Mouse (Mus musculus) embryonic facial prominence, embryonic 13.5 days (tissue): ENCODE data around the gene Mctp2. TPM values are rescaled to one million over a fixed set of nuclear protein-coding genes. Genes with fewer than 3 reads are reported as not detected.

Experiments used
- ATAC-seq: fragments of 200-750 bp; cut with Nextera tagmentation; 2 replicates; pipeline ENCODE4 v1.8.0; 2017; ENCODE audit warnings: low read depth; ENCODE audit not compliant: insufficient number of reproducible peaks, insufficient read depth, low FRiP score, low TSS enrichment
- H3K27ac ChIP-seq: fragments of 300-500 bp; sonication (generic); 2 replicates; pipeline ENCODE4 v1.5.1; 2015; ENCODE audit warnings: moderate library complexity, mild to moderate bottlenecking, inconsistent platforms
- H3K27me3 ChIP-seq: fragments of 300-500 bp; sonication (generic); 2 replicates; pipeline ENCODE4 v1.6.1; 2015; ENCODE audit warnings: mild to moderate bottlenecking, inconsistent platforms
- H3K36me3 ChIP-seq: fragments of 300-500 bp; sonication (generic); 2 replicates; pipeline ENCODE4 v1.6.1; 2015; ENCODE audit warnings: mild to moderate bottlenecking, inconsistent platforms
- H3K4me1 ChIP-seq: fragments of 300-500 bp; sonication (generic); 2 replicates; pipeline ENCODE4 v1.6.1; 2015; ENCODE audit warnings: inconsistent platforms
- H3K4me2 ChIP-seq: fragments of 300-500 bp; sonication (generic); 2 replicates; pipeline ENCODE4 v1.6.1; 2015; ENCODE audit warnings: moderate library complexity, mild to moderate bottlenecking, inconsistent platforms
- H3K4me3 ChIP-seq: fragments of 300-500 bp; sonication (generic); 2 replicates; pipeline ENCODE4 v1.5.1; 2015; ENCODE audit warnings: mild to moderate bottlenecking, inconsistent platforms
- H3K9ac ChIP-seq: fragments of 300-500 bp; sonication (generic); 2 replicates; pipeline ENCODE4 v1.6.1; 2015; ENCODE audit warnings: mild to moderate bottlenecking, inconsistent platforms
- H3K9me3 ChIP-seq: fragments of 300-500 bp; sonication (generic); 2 replicates; pipeline ENCODE4 v1.6.1; 2016; ENCODE audit warnings: inconsistent platforms
- WGBS: fragments of 180-500 bp; shearing (Covaris S2); methylation state at CpG from one replicate; pipeline ENCODE4 v1.1.7; 2015; ENCODE audit warnings: mixed read lengths; 5-methylcytosine and 5-hydroxymethylcytosine counted together
- polyA plus RNA-seq: library from polyadenylated mRNA; unstranded; fragments of >200 nt; fragmentation: Nextera tagmentation; extraction: Ambion mirVana; gene quantifications from 2 replicates; pipeline ENCODE4 v1.2.1, GENCODE M21; 2015

The Mctp2 gene
- polyA plus RNA-seq, 1 experiment from 2014 or later, result 1.1 TPM

GRCm38 (mm10) chr7:72305971-72306370 is 437 bp downstream of the Mctp2 start:
- WGBS, result 1% methylated on average over 14 of the region's 14 CpGs
- Histone ChIP-seq H3K27me3 (peaks cover 20% of the 10 kb centered on the region), H3K4me3 (peak overlapping the region; percentile 54), H3K27ac (no peak overlapping the region), H3K4me2 (peak overlapping the region; percentile 92), H3K4me1 (peaks cover 9% of the 10 kb centered on the region), H3K9ac (peak overlapping the region; percentile 65), H3K9me3 (no peaks in the 10 kb centered on the region), H3K36me3 (no peaks in the 10 kb centered on the region)
- no peak for ATAC-seq

GRCm38 (mm10) chr7:72301667-72302066 is 4.7 kb downstream of the Mctp2 start:
- Histone ChIP-seq H3K36me3 (no peaks in the 10 kb centered on the region), H3K4me3 (no peak overlapping the region), H3K27me3 (peaks cover 14% of the 10 kb centered on the region), H3K4me1 (peaks cover 9% of the 10 kb centered on the region), H3K9me3 (no peaks in the 10 kb centered on the region), H3K27ac (no peak overlapping the region), H3K4me2 (no peak overlapping the region), H3K9ac (no peak overlapping the region)
- no peak for ATAC-seq
- WGBS, result 67% methylated on average over 4 of the region's 4 CpGs

GRCm38 (mm10) chr7:72299726-72300125 is 6.7 kb downstream of the Mctp2 start:
- H3K4me2 ChIP-seq, result no peak overlapping the region
- H3K9me3 ChIP-seq, result no peaks in the 10 kb centered on the region
- no peaks in the 10 kb centered on the region for H3K4me1 ChIP-seq
- no peak for ATAC-seq
- H3K36me3 ChIP-seq, result no peaks in the 10 kb centered on the region
- 83% methylated on average over 6 of the region's 6 CpGs for WGBS
- H3K27me3 ChIP-seq, result no peaks in the 10 kb centered on the region
- H3K9ac ChIP-seq, result no peak overlapping the region
- H3K4me3 ChIP-seq, result no peak overlapping the region
- H3K27ac ChIP-seq, result no peak overlapping the region

GRCm38 (mm10) chr7:72297013-72297412 is 9.4 kb downstream of the Mctp2 start:
- Histone ChIP-seq H3K36me3 (no peaks in the 10 kb centered on the region), H3K27me3 (no peaks in the 10 kb centered on the region), H3K9ac (no peak overlapping the region), H3K4me1 (no peaks in the 10 kb centered on the region), H3K4me2 (no peak overlapping the region), H3K4me3 (no peak overlapping the region), H3K9me3 (no peaks in the 10 kb centered on the region), H3K27ac (no peak overlapping the region)
- WGBS, result 93% methylated on average over 5 of the region's 5 CpGs
- ATAC-seq, result no peak

GRCm38 (mm10) chr7:72296171-72296570 is 10.2 kb downstream of the Mctp2 start:
- no peaks in the 10 kb centered on the region for H3K9me3 ChIP-seq
- H3K9ac ChIP-seq, result no peak overlapping the region
- no peaks in the 10 kb centered on the region for H3K27me3 ChIP-seq
- H3K27ac ChIP-seq, result no peak overlapping the region
- no peak overlapping the region for H3K4me2 ChIP-seq
- no peak for ATAC-seq
- no peak overlapping the region for H3K4me3 ChIP-seq
- 48% methylated on average over 2 of the region's 2 CpGs for WGBS
- no peaks in the 10 kb centered on the region for H3K4me1 ChIP-seq
- no peaks in the 10 kb centered on the region for H3K36me3 ChIP-seq

- Histone ChIP-seq H3K4me1 (no peaks in the 10 kb centered on the region), H3K9ac (no peak overlapping the region), H3K9me3 (no peaks in the 10 kb centered on the region), H3K36me3 (no peaks in the 10 kb centered on the region), H3K27me3 (no peaks in the 10 kb centered on the region), H3K4me2 (no peak overlapping the region), H3K4me3 (no peak overlapping the region), H3K27ac (no peak overlapping the region)
- ATAC-seq, result no peak
- 73% methylated on average over 2 of the region's 2 CpGs for WGBS
Observed at GRCm38 (mm10) chr7:72294886-72295285, 11.5 kb downstream of the Mctp2 start.

- WGBS, result 68% methylated on average over 4 of the region's 4 CpGs
- no peaks in the 10 kb centered on the region for H3K36me3 ChIP-seq
- ATAC-seq, result no peak
- no peaks in the 10 kb centered on the region for H3K4me1 ChIP-seq
- H3K4me3 ChIP-seq, result no peak overlapping the region
- H3K9me3 ChIP-seq, result no peaks in the 10 kb centered on the region
- no peak overlapping the region for H3K9ac ChIP-seq
- no peak overlapping the region for H3K4me2 ChIP-seq
- H3K27me3 ChIP-seq, result no peaks in the 10 kb centered on the region
- no peak overlapping the region for H3K27ac ChIP-seq
Observed at GRCm38 (mm10) chr7:72293784-72294538, 12.4 kb downstream of the Mctp2 start.

GRCm38 (mm10) chr7:72292232-72292913 is 14.0 kb downstream of the Mctp2 start:
- no peak for ATAC-seq
- Histone ChIP-seq H3K4me3 (no peak overlapping the region), H3K9ac (no peak overlapping the region), H3K9me3 (no peaks in the 10 kb centered on the region), H3K36me3 (no peaks in the 10 kb centered on the region), H3K4me2 (no peak overlapping the region), H3K4me1 (no peaks in the 10 kb centered on the region), H3K27me3 (no peaks in the 10 kb centered on the region), H3K27ac (no peak overlapping the region)
- 88% methylated on average over 8 of the region's 8 CpGs for WGBS

- Histone ChIP-seq H3K4me2 (no peak overlapping the region), H3K9ac (no peak overlapping the region), H3K9me3 (no peaks in the 10 kb centered on the region), H3K27me3 (no peaks in the 10 kb centered on the region), H3K4me3 (no peak overlapping the region), H3K4me1 (peaks cover 7% of the 10 kb centered on the region), H3K27ac (no peak overlapping the region), H3K36me3 (no peaks in the 10 kb centered on the region)
- no peak for ATAC-seq
- WGBS, result 48% methylated on average over 3 of the region's 3 CpGs
Observed at GRCm38 (mm10) chr7:72280721-72281120, 25.7 kb downstream of the Mctp2 start.

- Histone ChIP-seq H3K27ac (no peak overlapping the region), H3K9ac (no peak overlapping the region), H3K4me2 (no peak overlapping the region), H3K4me1 (peaks cover 7% of the 10 kb centered on the region), H3K9me3 (no peaks in the 10 kb centered on the region), H3K36me3 (no peaks in the 10 kb centered on the region), H3K4me3 (no peak overlapping the region), H3K27me3 (no peaks in the 10 kb centered on the region)
- 78% methylated on average over 2 of the region's 2 CpGs for WGBS
- no peak for ATAC-seq
Observed at GRCm38 (mm10) chr7:72278412-72278811, 28.0 kb downstream of the Mctp2 start.

GRCm38 (mm10) chr7:72275513-72275912 is 30.9 kb downstream of the Mctp2 start:
- H3K4me1 ChIP-seq, result no peaks in the 10 kb centered on the region
- no peaks in the 10 kb centered on the region for H3K27me3 ChIP-seq
- H3K9ac ChIP-seq, result no peak overlapping the region
- H3K27ac ChIP-seq, result no peak overlapping the region
- WGBS, result 79% methylated on average over 5 of the region's 5 CpGs
- no peak overlapping the region for H3K4me2 ChIP-seq
- H3K4me3 ChIP-seq, result no peak overlapping the region
- no peak for ATAC-seq
- no peaks in the 10 kb centered on the region for H3K36me3 ChIP-seq
- H3K9me3 ChIP-seq, result no peaks in the 10 kb centered on the region

- Histone ChIP-seq H3K9me3 (no peaks in the 10 kb centered on the region), H3K27me3 (no peaks in the 10 kb centered on the region), H3K27ac (no peak overlapping the region), H3K36me3 (no peaks in the 10 kb centered on the region), H3K4me1 (no peaks in the 10 kb centered on the region), H3K4me2 (no peak overlapping the region), H3K4me3 (no peak overlapping the region), H3K9ac (no peak overlapping the region)
- 87% methylated on average over 6 of the region's 6 CpGs for WGBS
- ATAC-seq, result no peak
Observed at GRCm38 (mm10) chr7:72271546-72271945, 34.9 kb downstream of the Mctp2 start.
